Mouse (Mus musculus) limb, embryonic 12.5 days (tissue): ENCODE measurements around the gene Rasa4. TPM values are rescaled to one million over a fixed set of nuclear protein-coding genes. Genes with fewer than 3 reads are reported as not detected.

Experiments
- ATAC-seq: fragments of 200-750 bp; cut with Nextera tagmentation; 2 replicates; pipeline ENCODE4 v1.8.0; 2017; ENCODE audit warnings: low read depth, moderate TSS enrichment; ENCODE audit not compliant: insufficient number of reproducible peaks, insufficient read depth, low FRiP score, low TSS enrichment
- H3K27ac ChIP-seq: fragments of 300-500 bp; sonication (generic); 2 replicates; pipeline ENCODE4 v1.5.1; 2016; ENCODE audit warnings: mild to moderate bottlenecking, moderate library complexity
- H3K27me3 ChIP-seq: fragments of 300-500 bp; sonication (generic); 2 replicates; pipeline ENCODE4 v1.6.1; 2016; ENCODE audit warnings: mild to moderate bottlenecking, moderate library complexity
- H3K36me3 ChIP-seq: fragments of 300-500 bp; sonication (generic); 2 replicates; pipeline ENCODE4 v1.6.1; 2016; ENCODE audit warnings: mild to moderate bottlenecking, moderate library complexity
- H3K4me1 ChIP-seq: fragments of 300-500 bp; sonication (generic); replicated peaks from 2 replicates; pipeline ENCODE4 v1.6.1; 2016
- H3K4me2 ChIP-seq: fragments of 300-500 bp; sonication (generic); 2 replicates; pipeline ENCODE4 v1.6.1; 2016; ENCODE audit warnings: mild to moderate bottlenecking, moderate library complexity
- H3K4me3 ChIP-seq: fragments of 300-500 bp; sonication (generic); replicated peaks from 2 replicates; pipeline ENCODE4 v1.5.1; 2016; ENCODE audit warnings: mild to moderate bottlenecking
- H3K9ac ChIP-seq: fragments of 300-500 bp; sonication (generic); replicated peaks from 2 replicates; pipeline ENCODE4 v1.6.1; 2016; ENCODE audit warnings: mild to moderate bottlenecking, moderate library complexity
- H3K9me3 ChIP-seq: fragments of 300-500 bp; sonication (generic); 2 replicates; pipeline ENCODE4 v1.6.1; 2016; ENCODE audit warnings: mild to moderate bottlenecking, moderate library complexity
- WGBS: fragments of 180-500 bp; shearing (Covaris S2); methylation state at CpG from one replicate; pipeline ENCODE4 v1.1.7; 2016; 5-methylcytosine and 5-hydroxymethylcytosine counted together
- polyA plus RNA-seq: library from polyadenylated mRNA; unstranded; fragments of >200 nt; fragmentation: Nextera tagmentation; extraction: Ambion mirVana; gene quantifications from 2 replicates; pipeline ENCODE4 v1.2.1, GENCODE M21; 2016

The Rasa4 gene
- 9.2 and 9.7 TPM in 2 replicates for polyA plus RNA-seq

- ATAC-seq: peak; percentile 92
- WGBS: under 1% methylated on average over 28 of the region's 28 CpGs
- Histone ChIP-seq H3K4me3 (peak within 1 kb of the TSS; percentile 58), H3K9me3 (no peaks in the 10 kb centered on the region), H3K4me1 (peaks cover 23% of the 10 kb centered on the region), H3K4me2 (peak within 1 kb of the TSS; percentile 90), H3K36me3 (no peaks in the 10 kb centered on the region; the same call in 1 of the 2 replicates), H3K27ac (no peak within 1 kb of the TSS; the same call in 1 of the 2 replicates), H3K27me3 (peaks cover 37% of the 10 kb centered on the region), H3K9ac (peak within 1 kb of the TSS; percentile 60)
Observed at GRCm38 (mm10) chr5:136083669-136084107, at the start of gene Rasa4. Gene Rasa4, plus strand, starts transcription at chr5:136083916.

GRCm38 (mm10) chr5:136034868-136035267 is 48.8 kb upstream of the Rasa4 start:
- no peaks in the 10 kb centered on the region for H3K9me3 ChIP-seq
- no peak overlapping the region for H3K27ac ChIP-seq
- H3K4me3 ChIP-seq: no peak overlapping the region
- no peak overlapping the region for H3K9ac ChIP-seq
- H3K4me2 ChIP-seq: no peak overlapping the region
- peaks cover 36% of the 10 kb centered on the region for H3K36me3 ChIP-seq
- H3K27me3 ChIP-seq: no peaks in the 10 kb centered on the region
- 77% methylated on average over 4 of the region's 4 CpGs for WGBS
- no peak for ATAC-seq
- H3K4me1 ChIP-seq: no peaks in the 10 kb centered on the region

DNA sequence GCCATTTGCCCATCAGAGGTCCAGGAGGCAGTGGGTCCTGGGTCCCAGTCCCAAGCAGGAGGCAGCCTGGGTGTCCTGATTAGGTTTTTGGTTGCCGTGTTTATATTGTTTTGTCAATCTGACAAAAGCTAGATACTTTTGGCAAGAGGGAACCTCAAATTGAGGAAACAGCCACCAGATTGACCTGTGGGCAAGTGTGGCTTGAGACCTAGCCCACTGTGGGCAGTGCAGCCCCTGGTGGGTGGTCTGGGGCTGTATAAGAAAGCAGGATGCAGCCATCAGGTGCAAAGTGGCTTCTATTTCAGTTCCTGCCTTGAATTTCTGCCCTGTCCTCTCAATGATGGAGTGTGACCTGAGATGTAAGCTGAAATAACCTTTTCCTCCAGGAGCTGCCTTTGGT is 48.4 kb upstream of the Rasa4 start:
- Histone ChIP-seq H3K4me1 (no peaks in the 10 kb centered on the region), H3K9me3 (no peaks in the 10 kb centered on the region), H3K9ac (no peak overlapping the region), H3K4me3 (no peak overlapping the region), H3K27me3 (no peaks in the 10 kb centered on the region), H3K36me3 (peaks cover 32% of the 10 kb centered on the region), H3K27ac (no peak overlapping the region), H3K4me2 (no peak overlapping the region)
- ATAC-seq: no peak
- WGBS: 79% methylated on average over 1 of the region's 1 CpGs

DNA sequence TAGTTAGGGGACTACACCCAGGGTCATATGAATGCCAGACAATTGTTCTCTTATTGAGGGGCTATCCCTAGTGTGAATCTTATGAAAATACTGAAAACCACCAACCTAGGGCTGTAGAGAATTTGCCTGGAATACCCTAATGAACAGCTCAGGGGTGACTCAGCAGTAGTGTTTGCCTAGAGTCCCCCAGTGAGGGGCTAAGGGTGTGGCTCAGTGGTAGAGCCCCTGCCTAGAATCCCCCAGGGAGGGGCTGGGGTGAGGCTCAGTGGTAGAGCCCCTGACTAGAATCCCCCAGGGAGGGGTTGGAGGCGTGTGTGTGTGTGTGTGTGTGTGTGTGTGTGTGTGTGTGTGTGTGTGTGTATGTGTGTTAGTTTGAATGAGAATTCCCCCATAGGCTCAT is 47.0 kb upstream of the Rasa4 start:
- no peak for ATAC-seq
- Histone ChIP-seq H3K27ac (no peak overlapping the region), H3K4me3 (no peak overlapping the region), H3K27me3 (no peaks in the 10 kb centered on the region), H3K36me3 (peaks cover 18% of the 10 kb centered on the region), H3K4me1 (no peaks in the 10 kb centered on the region), H3K9me3 (no peaks in the 10 kb centered on the region), H3K4me2 (no peak overlapping the region), H3K9ac (no peak overlapping the region)
- 73% methylated on average over 1 of the region's 1 CpGs for WGBS

- WGBS: 69% methylated on average over 17 of the region's 17 CpGs
- Histone ChIP-seq H3K4me1 (no peaks in the 10 kb centered on the region), H3K4me3 (no peak within 1 kb of the TSS), H3K4me2 (no peak within 1 kb of the TSS), H3K9me3 (no peaks in the 10 kb centered on the region), H3K27me3 (no peaks in the 10 kb centered on the region), H3K27ac (no peak within 1 kb of the TSS), H3K36me3 (no peaks in the 10 kb centered on the region; the same call in 1 of the 2 replicates), H3K9ac (no peak within 1 kb of the TSS)
- no peak for ATAC-seq
Observed at GRCm38 (mm10) chr5:136038258-136039214, 45.2 kb upstream of the Rasa4 start, which contains the start of gene Upk3b. Gene Upk3b, plus strand, starts transcription at chr5:136038496.

DNA sequence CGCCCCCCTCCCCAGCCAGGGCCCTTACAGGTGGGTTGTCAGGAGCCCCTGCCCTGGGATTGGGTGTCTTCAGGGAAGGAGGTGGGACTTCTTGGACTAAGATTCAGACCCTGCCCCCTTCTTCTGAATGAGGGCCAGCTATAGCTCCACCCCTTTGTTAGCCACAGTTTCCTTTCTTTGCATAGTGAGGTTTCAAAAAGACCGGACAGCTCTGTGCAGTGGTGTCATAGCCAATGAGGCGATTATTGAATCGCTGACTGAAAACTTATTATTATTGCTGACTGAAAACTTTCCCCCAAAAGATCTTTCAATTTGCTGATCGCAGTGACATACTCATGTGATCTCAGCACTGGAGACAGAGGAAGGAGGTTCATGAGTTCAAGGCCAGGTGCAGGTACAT is 43.5 kb upstream of the Rasa4 start:
- H3K36me3 ChIP-seq: no peaks in the 10 kb centered on the region
- no peaks in the 10 kb centered on the region for H3K27me3 ChIP-seq
- H3K4me3 ChIP-seq: no peak overlapping the region
- H3K9ac ChIP-seq: no peak overlapping the region
- H3K4me1 ChIP-seq: no peaks in the 10 kb centered on the region
- WGBS: 50% methylated on average over 5 of the region's 5 CpGs
- no peak for ATAC-seq
- H3K27ac ChIP-seq: no peak overlapping the region
- H3K9me3 ChIP-seq: no peaks in the 10 kb centered on the region
- peak overlapping the region; percentile 29 for H3K4me2 ChIP-seq

DNA sequence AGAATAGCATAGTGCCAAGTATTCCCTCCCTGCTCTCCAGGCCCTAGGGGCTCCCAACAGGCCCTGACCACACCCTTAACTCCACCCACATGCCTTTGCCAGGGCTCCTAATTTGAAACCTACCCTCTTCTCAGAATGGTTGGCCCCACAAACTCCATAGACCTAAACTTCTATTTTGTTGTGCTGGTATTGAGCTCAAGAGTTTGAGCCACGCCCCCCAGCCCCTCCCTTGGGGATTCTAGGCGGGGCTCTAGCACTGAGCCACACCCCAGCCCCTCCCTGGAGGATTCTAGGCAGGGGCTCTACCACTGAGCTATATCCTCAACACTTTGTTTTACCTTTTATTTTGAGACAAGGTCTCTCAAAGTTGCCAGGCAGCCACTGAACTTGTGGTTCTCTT is 42.5 kb upstream of the Rasa4 start:
- WGBS: 35% methylated on average over 2 of the region's 2 CpGs
- ATAC-seq: no peak
- Histone ChIP-seq H3K4me3 (no peak overlapping the region), H3K4me1 (peaks cover 2% of the 10 kb centered on the region; the same call in 1 of the 2 replicates), H3K36me3 (no peaks in the 10 kb centered on the region), H3K9ac (no peak overlapping the region), H3K9me3 (no peaks in the 10 kb centered on the region), H3K27me3 (no peaks in the 10 kb centered on the region), H3K4me2 (no peak overlapping the region), H3K27ac (no peak overlapping the region)

GRCm38 (mm10) chr5:136041666-136042065 is 42.0 kb upstream of the Rasa4 start:
- H3K27ac ChIP-seq: no peak overlapping the region

DNA sequence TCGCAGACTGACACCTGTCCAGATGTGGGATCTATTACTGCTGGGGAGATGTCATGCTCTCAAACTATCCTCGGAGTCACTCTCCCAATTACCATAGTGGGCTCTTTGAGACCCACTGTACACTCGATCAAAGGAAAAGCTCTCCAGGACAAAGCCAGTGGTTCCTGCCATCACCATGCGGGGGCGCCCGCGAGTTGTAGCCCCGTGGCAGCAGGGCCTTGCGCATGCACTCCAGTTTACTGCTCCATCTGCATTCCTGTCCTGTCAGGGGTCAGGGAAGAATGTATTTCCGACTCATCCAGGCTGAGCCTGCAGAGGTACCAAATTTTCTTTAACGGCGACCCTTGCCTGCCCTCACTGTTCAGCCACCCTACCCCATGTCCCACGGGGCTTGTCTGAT is 38.9 kb upstream of the Rasa4 start:
- 70% methylated on average over 13 of the region's 13 CpGs for WGBS
- Histone ChIP-seq H3K9ac (no peak overlapping the region), H3K9me3 (no peaks in the 10 kb centered on the region), H3K36me3 (no peaks in the 10 kb centered on the region), H3K4me2 (no peak overlapping the region), H3K27ac (no peak overlapping the region), H3K27me3 (no peaks in the 10 kb centered on the region), H3K4me3 (no peak overlapping the region), H3K4me1 (peaks cover 5% of the 10 kb centered on the region; the same call in 1 of the 2 replicates)
- ATAC-seq: no peak

More at GRCm38 (mm10) chr5:136041666-136042065, 42.0 kb upstream of the Rasa4 start:
- ATAC-seq: no peak
- WGBS: 94% methylated on average over 8 of the region's 8 CpGs
- Histone ChIP-seq H3K4me2 (no peak overlapping the region), H3K27me3 (no peaks in the 10 kb centered on the region), H3K9me3 (no peaks in the 10 kb centered on the region), H3K4me3 (no peak overlapping the region), H3K9ac (no peak overlapping the region), H3K36me3 (no peaks in the 10 kb centered on the region), H3K4me1 (peaks cover 5% of the 10 kb centered on the region; the same call in 1 of the 2 replicates)

DNA sequence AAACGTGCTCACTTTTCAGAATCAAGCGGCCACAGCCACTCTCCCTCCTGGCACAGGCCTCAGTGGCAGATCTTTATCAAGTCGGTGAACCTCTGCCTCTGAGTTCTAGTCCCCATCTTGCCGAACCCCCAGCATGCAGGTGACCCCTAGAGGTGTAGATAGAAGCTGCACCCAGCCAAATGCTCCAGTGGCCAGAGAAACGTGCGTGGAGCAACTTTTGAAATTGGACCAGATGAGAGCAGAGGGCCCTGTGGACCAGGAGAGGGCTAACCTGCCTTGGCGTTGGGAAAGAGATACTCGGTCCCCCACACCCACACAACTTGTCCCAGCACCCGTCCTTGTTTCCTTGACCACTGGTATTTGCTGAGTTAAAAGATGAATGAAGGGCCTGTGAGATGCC is 38.3 kb upstream of the Rasa4 start:
- Histone ChIP-seq H3K36me3 (no peaks in the 10 kb centered on the region), H3K27ac (no peak overlapping the region), H3K27me3 (no peaks in the 10 kb centered on the region), H3K4me1 (peaks cover 5% of the 10 kb centered on the region; the same call in 1 of the 2 replicates), H3K9me3 (no peaks in the 10 kb centered on the region), H3K4me2 (no peak overlapping the region), H3K9ac (no peak overlapping the region), H3K4me3 (no peak overlapping the region)
- no peak for ATAC-seq
- 45% methylated on average over 9 of the region's 9 CpGs for WGBS

DNA sequence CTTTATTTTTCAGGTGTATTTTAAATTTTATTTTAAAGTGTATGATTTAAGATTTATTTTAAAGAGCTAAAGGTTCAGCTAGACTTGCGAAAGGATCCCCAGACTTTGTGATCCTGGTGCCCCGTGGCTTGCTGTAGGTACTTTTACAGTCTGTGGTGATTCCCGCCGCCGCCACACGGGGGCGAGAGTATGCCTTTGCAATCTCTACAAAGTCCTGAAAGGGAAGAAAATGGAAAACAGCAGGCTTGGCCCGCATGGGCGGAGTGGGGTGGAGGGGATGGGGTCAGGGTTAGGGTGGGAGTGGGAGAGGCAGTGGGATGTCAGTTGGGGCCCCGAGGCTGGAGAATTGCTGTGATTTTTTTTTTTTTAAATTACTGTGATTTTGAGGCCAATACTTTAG is 37.7 kb upstream of the Rasa4 start:
- Histone ChIP-seq H3K27me3 (no peaks in the 10 kb centered on the region), H3K4me3 (no peak overlapping the region), H3K27ac (no peak overlapping the region), H3K9ac (no peak overlapping the region), H3K4me1 (peaks cover 5% of the 10 kb centered on the region; the same call in 1 of the 2 replicates), H3K36me3 (no peaks in the 10 kb centered on the region), H3K9me3 (no peaks in the 10 kb centered on the region), H3K4me2 (no peak overlapping the region)
- WGBS: 3% methylated on average over 10 of the region's 10 CpGs
- ATAC-seq: no peak
